Mouse (Mus musculus): ENCODE results near the gene Exoc3l. TPM values are rescaled to one million over a fixed set of nuclear protein-coding genes. Genes with fewer than 3 reads are reported as not detected.

Exoc3l gene
- polyA plus RNA-seq, 1 experiment = 1.4 TPM

DNA sequence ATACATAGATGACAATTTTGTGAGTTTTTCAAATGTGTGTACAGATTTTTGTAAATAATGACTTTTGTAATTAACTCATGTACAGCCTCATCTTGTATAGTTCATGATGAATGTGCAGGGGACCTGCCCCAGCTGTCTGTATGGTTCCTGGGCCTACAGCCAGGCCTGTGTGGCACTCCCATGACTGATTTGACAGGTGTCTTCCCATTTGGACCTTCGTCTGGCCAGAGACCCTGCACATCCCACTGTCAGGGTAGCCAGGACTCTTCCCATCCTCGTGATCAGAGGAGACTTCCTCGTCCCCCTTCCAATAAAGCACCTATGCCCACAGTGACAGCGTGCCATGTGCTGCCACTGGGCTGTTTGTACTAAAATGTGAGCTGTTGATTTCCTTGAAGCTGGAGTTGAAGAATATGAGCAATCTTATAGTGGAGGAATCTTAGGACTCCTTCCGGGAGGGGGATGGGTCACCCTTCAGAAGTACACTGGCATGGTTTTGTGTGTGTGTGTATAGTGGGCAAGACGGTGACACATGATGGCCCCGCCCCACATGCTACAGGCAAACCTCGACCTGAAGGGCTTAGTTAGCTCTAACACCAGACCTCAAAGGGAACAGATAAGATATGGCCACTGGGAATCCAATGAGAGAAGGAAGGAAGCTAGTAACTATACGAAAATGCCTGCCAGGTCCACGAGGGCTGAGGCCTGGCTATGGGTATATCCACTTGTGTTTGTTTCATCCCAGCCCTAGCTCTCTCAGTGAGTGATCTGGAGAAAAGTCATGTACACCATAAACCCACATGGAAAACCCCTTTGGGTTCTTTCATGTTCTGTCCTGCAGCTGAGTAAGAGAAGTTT is 43.0 kb downstream of the Exoc3l start:
- no peak for TF ChIP-seq GATA1 (IDR thresholded peaks at IDR 0.05; ENCODE audit: low read length)

DNA sequence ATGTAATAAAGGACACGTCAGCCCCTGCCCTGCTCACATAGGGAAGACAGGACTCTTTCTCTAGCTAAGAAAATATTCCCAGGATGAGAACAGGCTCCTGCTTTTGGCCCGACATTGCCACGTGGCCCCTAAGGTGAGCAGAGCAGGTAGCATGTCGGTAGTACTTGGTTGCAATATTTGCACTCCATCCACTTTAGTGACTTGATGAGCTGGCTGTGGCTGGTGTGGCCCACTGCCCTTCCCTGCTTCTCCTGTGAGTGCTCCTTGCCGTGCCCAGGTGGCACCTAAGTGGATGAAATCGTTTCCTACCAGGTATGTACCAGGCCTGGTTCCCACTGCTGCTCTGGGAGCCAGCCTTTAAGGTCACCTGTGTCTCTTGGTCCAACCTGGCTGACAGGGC is 43.9 kb downstream of the Exoc3l start:
- TF ChIP-seq GATA1 (IDR thresholded peaks at IDR 0.05; ENCODE audit: low read length) = no peak

DNA sequence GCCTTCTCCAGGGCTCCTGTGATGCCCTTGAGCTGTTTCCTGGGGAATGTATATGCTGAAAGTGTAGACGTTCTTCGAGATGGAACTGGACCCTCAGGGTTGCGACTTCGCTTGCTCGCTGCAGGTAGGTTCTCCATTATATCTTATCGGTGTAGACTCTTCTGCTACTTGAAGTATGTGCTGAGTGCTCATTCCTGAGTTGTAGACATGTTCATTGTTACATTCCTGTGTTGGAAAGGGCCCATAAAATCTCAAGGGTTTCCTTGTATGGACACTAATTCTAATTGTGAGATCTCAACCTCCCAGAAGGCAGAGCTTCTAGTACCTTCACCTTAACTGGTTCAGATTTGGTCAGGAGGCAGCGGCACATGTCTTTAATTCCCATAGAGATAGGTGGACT is 54.9 kb downstream of the Exoc3l start:
- TF ChIP-seq GATA1 (IDR thresholded peaks at IDR 0.05; ENCODE audit: low read length) = no peak

Other genes starting within 250 kb of the Exoc3l start
- not detected in 2 replicates for gene Ces3a, start 247.5 kb downstream of the Exoc3l start, polyA plus RNA-seq (2012)
- not detected in 2 replicates for gene Ces3b, start 212.3 kb downstream of the Exoc3l start, polyA plus RNA-seq (2012)
- gene Ces4a, start 164.3 kb downstream of the Exoc3l start, polyA plus RNA-seq (2012) = not detected in 2 replicates
- 23.6 and 33.1 TPM in 2 replicates for gene Cbfb, start 125.4 kb downstream of the Exoc3l start, polyA plus RNA-seq (2012)
- gene D230025D16Rik, start 71.0 kb downstream of the Exoc3l start, polyA plus RNA-seq (2012) = 4.6 and 6.4 TPM in 2 replicates
- gene B3gnt9, start 40.9 kb downstream of the Exoc3l start, polyA plus RNA-seq (2012) = 13.1 and 16.3 TPM in 2 replicates
- gene Tradd, start 31.5 kb downstream of the Exoc3l start, polyA plus RNA-seq (2012) = 31.1 and 39.7 TPM in 2 replicates
- 7.0 and 8.3 TPM in 2 replicates for gene Fbxl8, start 31.5 kb downstream of the Exoc3l start, polyA plus RNA-seq (2012)
- gene Hsf4, start 26.3 kb downstream of the Exoc3l start, polyA plus RNA-seq (2012) = 0.55 and 0.76 TPM in 2 replicates
- 0.24 and 0.43 TPM in 2 replicates for gene Nol3, start 20.0 kb downstream of the Exoc3l start, polyA plus RNA-seq (2012)
- gene 4931428F04Rik, start 6.2 kb downstream of the Exoc3l start, polyA plus RNA-seq (2012) = 1.6 and 1.8 TPM in 2 replicates
- gene E2f4, start 1.6 kb upstream of the Exoc3l start, polyA plus RNA-seq (2012) = 47.6 and 62.4 TPM in 2 replicates
- gene Elmo3, start 9.5 kb upstream of the Exoc3l start, polyA plus RNA-seq (2012) = 0.87 and 0.95 TPM in 2 replicates
- gene Lrrc29, start 30.2 kb upstream of the Exoc3l start, polyA plus RNA-seq (2012) = 3.4 and 4.3 TPM in 2 replicates
- 18.3 and 26.8 TPM in 2 replicates for gene Tmem208, start 30.3 kb upstream of the Exoc3l start, polyA plus RNA-seq (2012)
- 7.3 and 7.7 TPM in 2 replicates for gene Fhod1, start 51.9 kb upstream of the Exoc3l start, polyA plus RNA-seq (2012)
- gene Slc9a5, start 52.7 kb upstream of the Exoc3l start, polyA plus RNA-seq (2012) = 0.49 and 0.50 TPM in 2 replicates
- gene Plekhg4, start 77.2 kb upstream of the Exoc3l start, polyA plus RNA-seq (2012) = not detected in 2 replicates
- not detected in 2 replicates for gene Kctd19, start 117.4 kb upstream of the Exoc3l start, polyA plus RNA-seq (2012)
- gene Lrrc36, start 117.5 kb upstream of the Exoc3l start, polyA plus RNA-seq (2012) = not detected in 2 replicates
- not detected in 2 replicates for gene Tppp3, start 175.4 kb upstream of the Exoc3l start, polyA plus RNA-seq (2012)
- gene Zdhhc1, start 200.8 kb upstream of the Exoc3l start, polyA plus RNA-seq (2012) = 0.15 and 0.16 TPM in 2 replicates
- gene Hsd11b2, start 222.7 kb upstream of the Exoc3l start, polyA plus RNA-seq (2012) = not detected in 2 replicates